Mouse (Mus musculus) left cerebral cortex, adult 2 months (tissue): ENCODE data around the gene Polr3b. TPM values are rescaled to one million over a fixed set of nuclear protein-coding genes. Genes with fewer than 3 reads are reported as not detected.
A peak's percentile ranks its signal among the peaks of the same experiment; 100 is the strongest.

ENCODE experiments used
- DNase-seq, 2 experiments: peaks; one replicate each; pipeline ENCODE4 v3.0.0; 2021 to 2022; ENCODE audit warnings: low spot score in 2 of 2, mixed read lengths in 1 of 2; ENCODE audit errors: extremely low spot score in 1 of 2
- H3K27ac ChIP-seq: fragments of 200-600 bp; 2 replicates; pipeline ENCODE4 v1.8.1; 2022
- H3K4me3 ChIP-seq: fragments of 200-600 bp; 2 replicates; pipeline ENCODE4 v1.8.1; 2022
- CTCF ChIP-seq: fragments of 200-600 bp; IDR thresholded peaks from 2 replicates; pipeline ENCODE4 v1.8.1; 2022; ENCODE audit warnings: antibody characterized with exemption, mild to moderate bottlenecking, moderate library complexity
- intact Hi-C: fragments of 180-260 bp; cut with DNase I; formaldehyde crosslinking; loops from one replicate; pipeline ENCODE4 v1.15.1; 2025
- long read RNA-seq, 2 experiments: library from polyadenylated mRNA; stranded (forward); transcript quantifications; one replicate each; pipeline ENCODE4 v2.0.0; 2021; ENCODE audit warnings: borderline mapping rate in 2 of 2
- total RNA-seq, 2 experiments: library from RNA; stranded (reverse); gene quantifications; 2 replicates each; pipeline ENCODE4 v1.2.3; 2021

Gene Polr3b
- total RNA-seq: 10 to 100 TPM; 15.4 to 17.1 TPM
- long read RNA-seq, experiment 1, full-length matches to known transcripts: 8 of 11 reads
- long read RNA-seq, experiment 1, partial matches to known transcripts: 2 of 11 reads
- long read RNA-seq, experiment 1, other reads (novel, unspliced or antisense): 1 of 11 reads
- long read RNA-seq, experiment 2, full-length matches to known transcripts: 4 of 9 reads
- long read RNA-seq, experiment 2, partial matches to known transcripts: 5 of 9 reads
- long read RNA-seq, experiment 2, other reads (novel, unspliced or antisense): 0 of 9 reads

DNA sequence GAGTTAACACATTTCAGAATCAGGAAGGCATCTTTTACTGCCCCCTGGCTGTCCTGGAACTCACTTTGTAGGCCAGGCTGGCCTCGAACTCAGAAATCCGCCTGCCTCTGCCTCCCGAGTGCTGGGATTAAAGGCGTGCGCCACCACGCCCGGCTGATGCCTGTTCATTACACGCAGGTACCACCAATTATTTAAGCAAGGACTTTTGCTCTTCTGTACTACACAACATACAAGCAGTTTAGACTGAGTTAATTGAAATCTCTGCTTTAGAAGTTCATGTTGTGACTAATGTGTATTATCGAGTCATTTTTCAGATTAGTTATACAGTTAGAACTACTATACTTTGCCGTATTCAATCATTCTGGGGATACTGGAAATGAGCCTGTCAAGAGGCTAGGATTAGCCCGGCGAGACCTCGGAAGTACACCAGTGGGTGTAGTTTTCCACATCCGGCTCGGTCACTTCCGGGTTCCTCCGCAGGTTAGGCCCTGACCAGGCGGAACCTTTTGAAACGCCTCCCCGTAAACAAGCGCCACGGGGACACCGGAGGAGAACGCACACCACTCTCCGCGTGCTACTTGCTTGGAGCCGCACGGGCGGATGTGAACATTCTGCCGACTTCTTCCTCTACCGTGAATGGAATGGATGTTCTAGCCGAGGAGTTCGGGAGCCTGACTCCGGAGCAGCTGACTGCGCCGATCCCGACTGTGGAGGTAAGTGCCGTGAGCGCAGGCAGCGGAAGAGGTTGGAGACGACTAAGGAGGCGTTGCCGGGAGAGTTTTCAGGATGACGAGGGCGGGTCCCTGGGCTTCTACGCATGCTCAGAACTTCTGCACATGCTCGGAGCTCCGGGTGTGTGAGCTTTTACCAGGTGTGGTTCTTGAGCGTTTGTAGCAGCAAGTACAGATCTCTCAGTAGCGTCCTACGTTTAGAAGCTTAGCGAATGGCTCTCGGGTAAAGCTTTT, at the start of gene Polr3b:
Gene Polr3b, plus strand, starts transcription at position 467 of the 965 bp plus-strand sequence.
- peak within 1 kb of the TSS; percentile 95 for H3K27ac ChIP-seq
- peak within 1 kb of the TSS; percentile 64 for H3K4me3 ChIP-seq
- no peak; the same call in 1 of the 2 replicates for TF ChIP-seq CTCF
- intact Hi-C loops: loop anchor here (1.0 to 5.0 kb wide), 3 partner anchors 45 to 480 kb away; partner anchors contain the start of genes Fhl4 and Tmem263
- DNase-seq: peak; percentile 94

DNA sequence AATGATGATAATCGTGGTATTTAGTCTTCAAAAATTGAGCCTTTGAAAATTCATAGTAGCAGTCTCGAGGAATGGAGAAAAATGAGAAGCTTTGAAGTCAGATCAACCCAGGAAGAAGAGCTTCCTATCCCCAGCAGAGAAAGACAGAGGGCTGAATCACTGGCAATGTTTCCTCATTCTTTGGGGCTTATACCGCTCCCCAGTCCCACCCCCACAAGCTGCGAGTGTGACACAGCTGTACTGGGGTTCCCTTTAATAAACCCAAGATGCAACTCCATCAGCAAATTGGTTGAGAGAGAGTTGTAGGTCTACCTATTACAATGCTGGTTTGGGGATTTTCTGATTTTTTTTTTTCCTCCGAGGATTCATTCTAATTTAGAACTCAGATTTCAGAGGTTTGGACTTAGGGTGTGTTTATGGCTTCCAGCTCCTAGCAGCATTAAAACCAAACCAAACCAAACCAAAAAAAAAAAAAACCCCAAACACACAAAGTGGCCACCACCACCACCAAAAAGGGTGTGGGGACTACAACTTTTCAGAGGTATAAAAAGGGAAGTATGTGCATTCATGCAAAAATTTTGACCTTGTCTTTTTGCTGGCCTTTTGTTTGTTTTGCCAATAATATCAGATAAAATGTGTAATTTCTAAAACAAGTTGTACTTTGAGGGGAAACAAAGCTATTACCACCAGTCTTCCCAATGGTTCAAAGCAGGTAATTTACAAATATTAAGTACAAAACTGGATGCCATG, 48.2 kb upstream of the Polr3b start:
- no peak for DNase-seq
- no peak for TF ChIP-seq CTCF
- intact Hi-C loops: no loop called here

DNA sequence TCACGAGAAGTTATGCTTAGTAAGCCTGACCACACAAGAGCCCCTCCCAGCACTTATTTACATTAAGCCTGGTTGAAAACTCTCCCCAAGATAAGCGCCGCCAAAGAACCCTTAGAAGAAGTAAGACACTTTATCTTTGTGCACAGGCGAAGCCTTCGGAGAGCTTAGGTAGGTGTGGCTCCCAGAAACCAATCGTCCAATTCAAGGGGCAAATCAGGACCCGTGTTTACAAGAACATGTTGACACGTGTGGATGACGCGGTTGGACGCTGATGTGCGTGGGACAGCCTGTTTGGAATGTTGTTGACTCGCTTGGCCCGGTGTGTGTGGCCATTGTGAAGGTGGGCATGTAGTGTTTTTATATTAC, 46.1 kb upstream of the Polr3b start:
- no peak for TF ChIP-seq CTCF
- intact Hi-C loops: loop anchor here (1.0 to 5.0 kb wide), 3 partner anchors 43 to 136 kb away; partner anchors contain the start of gene Nuak1
- no peak for DNase-seq
- Histone ChIP-seq H3K27ac (peak overlapping the region; percentile 98), H3K4me3 (peak overlapping the region; percentile 87)

More for the DNA sequence above, 48.2 kb upstream of the Polr3b start:
- Histone ChIP-seq H3K4me3 (no peak overlapping the region), H3K27ac (no peak overlapping the region)

DNA sequence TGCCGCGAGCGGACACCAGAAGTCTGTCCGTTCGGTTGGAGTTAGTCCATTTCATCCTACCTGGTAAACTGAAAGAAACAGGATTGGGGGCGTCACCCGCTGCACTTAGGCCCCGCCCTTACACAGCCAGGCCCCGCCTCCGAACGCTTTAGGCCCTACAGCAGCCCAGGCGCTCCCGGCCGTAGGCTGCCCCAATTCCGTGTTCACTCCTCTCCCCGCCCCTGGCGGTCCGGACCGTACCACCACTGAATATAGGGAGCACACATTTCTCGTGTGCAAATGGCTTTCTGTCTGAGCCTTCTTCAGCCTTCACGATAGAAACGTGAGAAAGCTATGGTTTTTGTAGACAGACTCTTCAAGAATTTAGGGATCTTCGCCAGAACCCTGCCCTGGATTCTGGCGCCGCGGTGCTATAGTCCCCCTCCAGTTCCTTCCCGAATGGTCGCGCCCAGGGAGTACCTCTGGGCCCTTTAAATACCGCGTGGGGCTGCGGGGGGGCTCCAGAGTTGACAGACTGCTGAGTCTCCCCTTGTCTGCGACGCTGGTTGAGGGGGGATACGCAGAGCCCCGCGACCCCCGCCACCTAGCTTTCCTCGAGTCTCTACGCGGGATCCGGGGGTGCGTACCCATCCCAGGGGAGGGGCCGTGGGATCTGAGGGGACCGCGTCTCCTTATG, 45.6 kb upstream of the Polr3b start, which contains the start of gene Tcp11l2:
Gene Tcp11l2, plus strand, starts transcription at position 232 of the 676 bp plus-strand sequence.
- intact Hi-C loops: loop anchor here (1.0 to 5.0 kb wide), 4 partner anchors 44 to 136 kb away; partner anchors contain the start of genes Nuak1 and Polr3b
- TF ChIP-seq CTCF: peak; percentile 1; the same call in 1 of the 2 replicates
- peak; percentile 87 to 90 for DNase-seq
- Histone ChIP-seq H3K27ac (peak within 1 kb of the TSS; percentile 98), H3K4me3 (peak within 1 kb of the TSS; percentile 87)

DNA sequence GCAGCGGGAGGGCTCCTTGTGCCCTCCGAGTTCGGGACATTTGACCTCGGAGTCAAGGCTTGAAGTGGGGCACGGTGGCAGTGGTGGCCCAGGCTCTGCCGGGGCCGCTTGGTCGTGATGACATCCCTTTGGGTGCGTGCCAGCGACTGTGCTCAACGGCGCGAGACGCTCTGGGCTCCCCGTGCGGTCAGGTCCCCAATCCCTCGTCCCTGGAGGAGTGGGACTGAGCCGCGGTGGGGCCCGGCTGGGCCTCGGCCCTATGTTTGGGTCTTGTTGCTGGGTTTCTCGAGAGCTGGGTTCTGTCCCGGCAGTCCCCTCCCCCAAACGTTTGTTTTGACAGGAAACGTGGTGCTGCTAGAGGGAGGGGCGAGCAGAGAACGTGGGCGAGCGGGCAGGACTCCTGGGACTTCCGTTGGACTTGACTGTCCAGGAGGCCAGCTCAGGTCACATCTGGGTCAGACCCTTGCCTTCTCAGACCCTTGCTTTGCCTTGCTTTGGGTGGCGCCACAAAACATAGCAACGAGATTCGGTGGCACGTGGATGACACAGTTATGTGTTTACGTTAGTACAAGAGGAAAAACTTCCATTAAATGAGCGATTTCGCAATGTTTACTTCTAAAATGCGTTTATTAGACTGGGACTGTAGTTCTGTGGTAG, 44.9 kb upstream of the Polr3b start:
- TF ChIP-seq CTCF: no peak
- intact Hi-C loops: loop anchor here (1.0 to 5.0 kb wide), 3 partner anchors 44 to 60 kb away; partner anchors contain the start of gene Polr3b
- Histone ChIP-seq H3K27ac (peak overlapping the region; percentile 98), H3K4me3 (peak overlapping the region; percentile 87)
- DNase-seq: peak; percentile 66

DNA sequence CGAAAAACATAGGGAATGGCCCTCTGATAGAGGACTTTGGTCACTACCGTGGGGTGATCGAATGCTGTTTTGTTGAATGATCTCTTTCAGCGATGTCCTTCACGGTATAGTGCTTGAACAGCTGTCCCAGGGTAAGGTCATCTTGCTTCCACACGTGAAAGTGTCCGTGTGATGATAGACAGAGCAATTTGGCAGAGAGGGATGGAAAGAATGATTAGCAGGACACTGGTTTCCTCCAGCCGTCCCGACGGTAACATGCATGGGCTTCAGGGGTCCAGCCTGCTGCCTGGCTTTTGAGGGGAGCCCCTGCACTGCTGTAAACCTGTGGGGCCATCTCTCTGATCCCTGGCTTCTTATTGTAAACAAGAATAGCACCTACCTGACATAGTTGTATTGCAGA, 43.4 kb upstream of the Polr3b start:
- Histone ChIP-seq H3K4me3 (no peak overlapping the region), H3K27ac (no peak overlapping the region)
- intact Hi-C loops: loop anchor here (5.0 kb wide), 1 partner anchor 61 kb away; no protein-coding TSS in a partner anchor
- no peak for DNase-seq
- no peak for TF ChIP-seq CTCF

DNA sequence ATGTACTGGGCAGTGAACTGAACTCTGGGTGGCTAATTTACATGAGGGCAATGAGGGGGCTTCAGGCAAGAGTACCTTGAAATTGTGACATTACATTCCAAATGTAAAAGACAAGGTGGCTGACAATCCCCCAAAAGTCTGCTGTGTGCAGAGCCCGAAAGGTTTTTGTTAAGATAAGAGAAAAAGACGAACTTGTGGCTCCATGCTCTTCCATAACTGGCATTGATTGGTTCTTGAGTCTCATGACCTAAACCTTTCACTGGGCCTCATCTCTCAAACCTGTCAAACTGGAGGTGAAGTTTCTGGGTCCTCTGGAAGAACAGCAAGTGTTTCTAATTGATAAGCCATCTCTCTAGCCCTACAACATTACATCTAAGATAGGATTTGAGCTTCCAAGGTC, 42.6 kb upstream of the Polr3b start:
- intact Hi-C loops: loop anchor here (5.0 kb wide), 1 partner anchor 62 kb away; no protein-coding TSS in a partner anchor
- Histone ChIP-seq H3K4me3 (no peak overlapping the region), H3K27ac (no peak overlapping the region)
- no peak for DNase-seq
- TF ChIP-seq CTCF: no peak

DNA sequence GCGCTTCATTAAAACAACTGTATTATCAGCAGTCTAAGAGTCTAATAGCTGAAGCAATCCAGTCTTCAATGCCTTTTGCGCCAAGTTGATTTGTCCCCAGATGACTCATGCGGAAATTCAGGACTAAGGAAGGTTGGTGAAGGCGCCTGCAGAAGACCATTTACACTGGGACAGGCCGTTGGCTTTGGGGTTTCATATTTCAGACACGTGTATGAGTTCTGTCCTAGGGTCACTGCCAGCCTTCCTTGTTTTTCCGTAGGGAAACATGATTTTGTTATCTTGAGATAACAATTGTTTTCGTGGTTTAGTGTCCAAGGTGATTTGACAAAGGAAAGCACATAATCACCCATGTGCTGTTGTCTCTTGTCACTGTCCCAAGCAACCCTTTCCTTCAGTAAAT, 40.9 kb upstream of the Polr3b start:
- H3K4me3 ChIP-seq: no peak overlapping the region
- H3K27ac ChIP-seq: no peak overlapping the region
- DNase-seq: no peak
- intact Hi-C loops: no loop called here
- no peak for TF ChIP-seq CTCF

DNA sequence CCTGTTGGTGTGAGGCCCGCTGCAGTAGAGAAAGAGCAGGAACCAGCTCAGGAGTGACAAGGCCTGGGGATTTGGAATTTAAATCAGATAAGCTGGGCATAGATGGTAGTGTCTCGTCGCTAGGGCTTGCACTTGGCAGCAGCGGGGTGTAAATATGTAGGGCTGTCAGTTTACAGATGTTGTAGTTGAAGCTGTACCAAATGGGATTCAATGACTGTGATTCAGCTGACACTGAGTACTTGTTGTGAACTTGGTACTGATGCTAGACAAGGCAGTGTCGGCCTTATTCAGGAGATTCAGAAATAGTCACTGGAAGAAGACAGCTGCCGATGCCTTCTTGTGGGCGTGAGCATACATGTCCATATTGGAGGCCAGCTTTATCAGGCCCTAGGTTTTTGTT, 39.9 kb upstream of the Polr3b start:
- Histone ChIP-seq H3K4me3 (no peak overlapping the region), H3K27ac (no peak overlapping the region)
- no peak for TF ChIP-seq CTCF
- intact Hi-C loops: no loop called here
- no peak for DNase-seq
